Mouse (Mus musculus) cerebellum, adult 11 months (tissue): Measurements from ENCODE around the gene Anks1.
A peak's percentile ranks its signal among the peaks of the same experiment; 100 is the strongest.
"Not testable (repeated sequence)": the region's sequence is repeated elsewhere in the genome, so short reads cannot be mapped to it uniquely, and the experiment has no call there.

ENCODE experiments used
- DNase-seq: peaks from one replicate; pipeline ENCODE4 v3.0.0; 2022

Anks1 gene

DNA sequence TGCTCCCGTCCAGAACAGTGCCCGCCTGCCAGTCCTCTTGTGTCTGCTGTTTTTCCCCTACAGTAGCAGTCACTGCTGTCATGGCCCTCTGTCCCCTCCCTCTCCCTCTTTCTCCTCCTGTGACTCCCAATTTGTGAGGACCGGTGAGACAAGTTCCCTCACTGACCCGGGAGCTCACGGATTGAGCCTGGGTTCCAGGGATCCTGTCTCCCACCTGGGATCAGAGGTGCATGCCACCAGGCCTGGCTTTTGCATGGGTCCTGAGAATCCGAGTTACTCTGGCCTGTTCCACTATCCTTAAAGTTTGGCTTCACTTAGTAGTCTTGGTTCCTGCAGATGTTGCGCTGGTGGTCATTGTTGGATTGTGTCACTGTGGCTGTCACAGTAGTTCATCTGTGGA lies 58.4 kb downstream of the Anks1 start:
- no peak for DNase-seq

GRCm38 (mm10) chr17:27968033-27968750 lies 59.1 kb downstream of the Anks1 start:
- no peak for DNase-seq

- DNase-seq, result no peak
Measured at GRCm38 (mm10) chr17:27968903-27969302, 59.8 kb downstream of the Anks1 start.

GRCm38 (mm10) chr17:27969365-27969764 lies 60.3 kb downstream of the Anks1 start:
- no peak for DNase-seq

- DNase-seq, result no peak
Measured at GRCm38 (mm10) chr17:27969896-27970295, 60.8 kb downstream of the Anks1 start.

DNA sequence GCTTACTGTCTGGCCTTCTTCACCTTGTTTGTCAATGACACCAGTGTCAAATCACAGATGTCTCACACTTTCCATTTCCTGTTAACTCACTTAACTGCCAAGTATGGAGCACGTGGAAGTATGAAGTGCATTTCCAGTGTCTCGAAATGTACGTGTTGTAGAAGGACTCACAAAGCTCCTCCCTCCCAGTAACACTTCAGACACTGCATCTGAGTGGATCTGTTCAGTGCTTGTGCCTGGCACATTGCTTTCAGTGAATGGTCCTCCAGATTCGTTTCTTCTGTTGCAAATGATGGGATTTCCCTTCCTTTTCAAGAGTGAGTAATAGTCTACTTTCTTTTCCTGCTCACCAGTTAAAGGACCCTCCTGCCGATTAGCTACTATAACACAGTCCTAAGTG lies 61.2 kb downstream of the Anks1 start:
- DNase-seq, result no peak

DNA sequence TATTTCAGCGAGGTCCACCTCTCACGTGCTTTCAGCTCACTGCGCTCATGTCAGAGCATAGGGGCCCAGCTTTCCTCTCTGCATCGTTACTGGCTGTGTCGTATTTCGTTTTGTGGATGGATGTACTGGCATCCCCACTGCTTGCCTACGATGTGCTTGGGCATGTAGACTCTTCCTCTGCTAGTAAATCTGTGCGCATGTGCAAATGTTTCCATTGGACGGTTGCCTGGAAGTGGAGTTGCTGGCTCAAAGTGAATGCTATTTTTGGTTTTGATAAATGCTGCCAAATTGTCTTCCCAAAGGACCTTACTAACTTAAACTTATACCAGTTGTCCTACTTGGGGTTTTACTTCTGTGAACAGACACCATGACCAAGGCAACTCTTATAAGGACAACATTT lies 62.4 kb downstream of the Anks1 start:
- peak; percentile 47 for DNase-seq

DNA sequence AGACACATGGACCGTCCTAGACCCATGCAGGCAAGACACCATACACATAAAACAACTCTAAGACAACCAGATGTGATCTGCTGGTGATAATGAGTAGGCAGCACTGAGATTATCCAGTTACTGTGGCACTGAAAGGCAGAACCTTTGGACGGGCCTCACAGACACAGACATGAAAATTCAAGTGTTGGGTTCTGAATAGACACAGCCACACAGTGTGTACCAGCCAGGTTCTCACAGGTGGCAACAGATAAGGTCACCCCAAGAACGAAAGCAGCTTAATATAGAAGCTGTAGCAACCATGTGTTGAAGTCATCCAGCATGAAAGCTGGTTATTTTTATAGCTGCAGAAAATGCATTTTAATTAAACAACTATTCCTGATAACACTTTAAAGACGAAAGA lies 64.2 kb downstream of the Anks1 start:
- no peak for DNase-seq

GRCm38 (mm10) chr17:27976266-27976665 lies 67.2 kb downstream of the Anks1 start:
- no peak for DNase-seq

DNA sequence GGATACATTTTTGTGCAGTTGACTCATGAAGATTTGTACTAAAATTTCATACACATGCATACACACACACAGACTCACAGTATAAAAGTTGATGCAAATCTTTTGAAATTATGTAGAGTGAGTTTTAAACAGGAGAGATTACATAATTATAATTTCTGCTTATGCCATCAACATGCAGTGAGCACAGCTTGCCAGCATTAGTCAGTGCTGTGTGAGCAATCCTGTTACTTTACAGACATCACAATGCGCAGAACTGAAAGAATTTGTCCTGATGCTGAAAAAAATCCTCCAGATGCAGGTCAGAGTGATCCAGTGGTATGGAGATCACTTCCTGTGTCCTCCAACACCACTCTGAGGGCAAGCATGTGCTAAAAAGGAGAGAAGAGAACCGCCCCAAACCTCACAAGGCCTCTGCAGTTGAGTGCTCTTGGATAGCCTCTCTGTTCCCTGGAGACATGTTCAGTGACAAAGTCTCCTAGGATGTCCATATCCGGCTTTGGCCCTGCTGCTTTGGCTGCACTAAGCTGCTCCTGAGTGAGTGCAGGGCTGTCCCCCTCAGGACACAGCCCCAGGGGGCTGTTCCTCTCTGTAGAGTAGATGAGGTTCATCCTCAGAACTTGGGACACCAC lies 68.0 kb downstream of the Anks1 start:
- no peak for DNase-seq

GRCm38 (mm10) chr17:27980391-27980955 lies 71.4 kb downstream of the Anks1 start:
- DNase-seq, result no peak

DNA sequence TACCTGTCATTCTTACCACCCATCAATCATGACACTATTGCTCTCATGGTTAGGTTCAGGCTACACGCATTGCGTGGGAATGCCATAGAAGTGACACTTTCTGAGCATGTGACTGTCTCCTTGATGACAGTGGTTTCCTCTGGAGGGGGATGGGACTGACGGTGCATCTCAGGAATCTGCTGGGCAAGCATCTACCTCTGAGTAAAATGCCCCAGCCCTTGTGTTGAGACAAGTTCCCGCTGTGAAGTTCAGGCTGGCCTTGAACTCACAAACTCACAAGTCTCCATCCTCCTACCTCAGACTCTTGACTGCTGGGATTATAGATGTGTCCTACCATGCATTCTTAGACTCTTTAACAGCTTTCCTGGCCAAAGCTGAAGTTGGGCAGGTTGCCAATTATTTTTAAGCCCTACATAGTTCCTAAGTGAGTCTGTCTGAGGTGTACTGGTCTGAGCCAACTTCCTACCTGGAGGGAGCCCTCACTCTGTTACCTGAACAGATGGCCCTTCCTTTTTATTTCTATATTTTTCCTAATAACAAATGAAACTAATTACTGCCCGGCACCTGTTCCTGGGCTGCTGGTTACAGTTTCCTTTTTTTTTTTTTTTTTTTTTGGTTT lies 72.5 kb downstream of the Anks1 start:
- DNase-seq, result no peak

GRCm38 (mm10) chr17:27982070-27982457 lies 73.0 kb downstream of the Anks1 start:
- not testable (repeated sequence) for DNase-seq

DNA sequence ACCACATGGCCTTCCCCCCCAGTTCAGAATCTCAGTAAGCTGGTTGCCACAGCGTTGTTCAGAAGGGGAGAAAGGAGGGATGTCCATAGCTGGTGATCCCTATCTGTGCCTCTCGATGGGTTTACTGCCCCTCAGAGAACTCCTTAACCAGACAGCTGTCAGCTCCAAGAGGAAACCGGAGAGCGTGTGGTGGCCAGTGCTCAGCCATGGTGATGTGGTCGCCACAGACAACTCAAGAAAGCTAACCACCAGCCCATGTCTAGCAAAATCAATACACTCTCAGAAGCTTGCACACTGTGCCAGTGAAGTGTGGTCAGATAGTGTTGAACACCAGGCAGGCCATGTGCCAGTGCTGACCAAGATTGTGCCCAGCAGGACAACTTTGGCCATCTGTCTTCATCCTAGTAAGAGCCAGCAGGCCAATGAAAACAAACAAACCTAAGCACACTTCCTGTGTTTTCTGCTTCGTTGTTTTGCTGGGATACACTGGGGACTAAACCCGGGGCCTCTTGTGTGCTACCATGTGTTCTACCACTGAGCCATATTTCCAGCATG lies 73.7 kb downstream of the Anks1 start:
- DNase-seq, result peak; percentile 67

DNA sequence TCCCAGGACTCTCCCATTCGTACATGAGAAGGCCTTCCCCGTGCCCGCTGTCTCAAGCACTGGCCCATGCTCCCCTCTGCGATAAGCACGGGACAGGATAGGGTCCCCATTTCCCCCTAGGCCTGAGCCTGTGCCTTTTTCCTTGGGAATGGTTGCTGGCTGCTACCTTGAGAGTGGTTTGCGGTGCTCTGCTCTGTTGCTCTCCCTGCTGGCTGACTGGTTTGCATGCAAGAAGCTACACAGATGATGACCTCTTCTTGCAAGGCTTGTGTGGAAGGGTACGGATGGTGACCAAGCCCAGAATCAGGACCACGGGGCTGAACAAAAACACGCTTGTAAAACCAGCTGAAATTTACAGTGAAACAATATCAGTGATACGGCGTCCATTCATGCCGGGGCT lies 75.3 kb downstream of the Anks1 start:
- DNase-seq, result no peak

GRCm38 (mm10) chr17:27986106-27986505 lies 77.0 kb downstream of the Anks1 start:
- peak; percentile 61 for DNase-seq

GRCm38 (mm10) chr17:27989807-27990542 lies 80.9 kb downstream of the Anks1 start:
- DNase-seq, result peak; percentile 71

- DNase-seq, result no peak
Measured at GRCm38 (mm10) chr17:27994001-27994944, 85.2 kb downstream of the Anks1 start.

DNA sequence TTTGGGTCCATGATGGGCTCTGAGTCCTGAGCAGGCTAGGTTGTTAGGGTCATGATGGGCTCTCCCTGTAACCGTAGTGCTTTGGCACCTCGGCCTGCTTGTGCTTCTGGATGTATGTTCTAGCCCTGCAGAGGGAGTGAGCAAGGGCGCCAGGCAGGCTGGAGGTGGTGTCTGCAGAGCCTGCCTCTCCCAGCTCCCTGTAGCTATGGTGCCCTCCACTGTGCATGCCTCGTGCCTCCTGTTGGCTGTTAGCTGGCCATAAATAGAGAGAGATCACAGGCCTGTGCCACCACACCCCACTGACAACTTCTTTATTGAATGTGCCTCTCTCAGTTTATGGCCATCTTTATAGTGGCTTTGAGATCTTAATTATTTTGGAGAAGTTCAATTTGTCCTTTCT lies 87.2 kb downstream of the Anks1 start:
- DNase-seq, result no peak

DNA sequence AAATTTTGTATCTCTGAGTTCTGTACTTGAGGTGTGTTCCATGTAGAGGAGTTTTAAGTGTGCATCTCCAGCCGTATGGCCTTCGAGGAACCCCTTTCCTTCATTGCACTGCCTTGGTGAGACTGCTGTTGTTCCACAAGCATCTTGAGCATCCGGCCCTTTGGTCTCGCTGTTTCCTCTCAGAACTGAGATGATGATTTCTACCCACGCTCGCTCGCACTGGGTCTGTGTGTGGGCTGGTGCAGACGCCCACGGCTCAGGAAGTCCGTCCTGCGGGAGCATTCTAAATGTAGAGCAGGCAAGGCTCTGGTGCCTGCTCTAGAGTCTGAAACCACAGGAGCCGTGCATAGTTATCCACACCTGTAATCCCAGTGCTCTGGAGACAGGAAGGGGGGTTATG lies 88.1 kb downstream of the Anks1 start:
- DNase-seq, result no peak

GRCm38 (mm10) chr17:27999683-28000273 lies 90.7 kb downstream of the Anks1 start:
- DNase-seq, result not testable (repeated sequence)
